In the genomic region with DNA sequence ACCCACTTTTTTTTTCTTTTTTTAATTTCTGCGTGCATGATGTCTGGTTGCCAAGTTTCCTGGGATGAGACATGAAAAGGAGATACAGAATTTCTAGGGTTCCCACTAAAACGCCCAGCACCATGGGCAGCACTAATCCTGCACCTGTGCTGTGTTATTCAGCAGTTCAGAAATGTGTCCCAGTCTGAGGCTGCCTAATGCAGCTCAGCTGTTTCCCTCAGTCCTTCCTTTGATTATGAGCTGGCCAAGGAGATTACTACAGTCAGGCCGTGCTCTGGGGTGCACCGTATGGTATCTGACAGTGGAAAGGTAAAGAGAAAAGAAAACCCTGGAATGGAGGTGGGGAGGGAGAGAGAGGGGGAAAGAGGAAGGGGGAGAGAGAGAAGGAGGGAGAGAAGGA, we compare ENCODE assay signal across 32 mouse cellular contexts.
A peak's percentile ranks its signal among the peaks of the same experiment; 100 is the strongest.
DNase-seq lines count a peak whose midpoint lies in the region; ATAC-seq lines count a peak whose summit lies in the region.
"Had no signal": no experiment of that assay in that cellular context is flagged by ENCODE, and none has a peak within 500 bp of the region (broad histone marks: within the 10 kb centered on the region; RNA-seq: fewer than 3 reads in every experiment).

No protein-coding gene starts in this region.

- 27% methylated on average over 4 of the region's 4 CpGs for whole genome bisulfite sequencing in limb, embryonic 11.5 days
- WGBS in limb, embryonic 10.5 days, result 52% methylated on average over 4 of the region's 4 CpGs
- 38% methylated on average over 4 of the region's 4 CpGs for WGBS in embryonic facial prominence, embryonic 10.5 days
- WGBS in embryonic facial prominence, embryonic 15.5 days, result 19% methylated on average over 4 of the region's 4 CpGs
- 32% methylated on average over 4 of the region's 4 CpGs for WGBS in forebrain, embryonic 15.5 days

- no peaks in the 10 kb centered on the region for H3K9me3 ChIP-seq in limb, embryonic 11.5 days (ENCODE audit: control insufficient read depth, low read length)
- H3K9me3 ChIP-seq in limb, embryonic 10.5 days (replicated peaks), result no peaks in the 10 kb centered on the region
- no peaks in the 10 kb centered on the region for H3K9me3 ChIP-seq in embryonic facial prominence, embryonic 10.5 days
- H3K9me3 ChIP-seq in embryonic facial prominence, embryonic 15.5 days (replicated peaks), result no peaks in the 10 kb centered on the region
- H3K9me3 ChIP-seq in forebrain, embryonic 15.5 days, result no peaks in the 10 kb centered on the region
- H3K9me3 ChIP-seq: forebrain, embryonic 10.5 days; hindbrain, embryonic 10.5 days; hindbrain, embryonic 15.5 days; kidney, embryonic 15.5 days; liver, embryonic 15.5 days; lung, embryonic 15.5 days; midbrain, embryonic 10.5 days; neural tube, embryonic 13.5 days had no signal

- H3K4me3 ChIP-seq in limb, embryonic 11.5 days (ENCODE audit: low read depth, low read length), result no peak overlapping the region
- H3K4me3 ChIP-seq in limb, embryonic 10.5 days, result no peak overlapping the region
- no peak overlapping the region for H3K4me3 ChIP-seq in embryonic facial prominence, embryonic 10.5 days
- no peak overlapping the region for H3K4me3 ChIP-seq in embryonic facial prominence, embryonic 15.5 days (replicated peaks)
- H3K4me3 ChIP-seq in forebrain, embryonic 15.5 days, result no peak overlapping the region
- H3K4me3 ChIP-seq: forebrain, embryonic 10.5 days; hindbrain, embryonic 10.5 days; hindbrain, embryonic 15.5 days; kidney, embryonic 15.5 days; layer of hippocampus, adult 2 months; left cerebral cortex, adult 2 months; liver, embryonic 15.5 days; lung, embryonic 15.5 days; midbrain, embryonic 10.5 days; neural tube, embryonic 13.5 days had no signal

- no peak overlapping the region for H3K27ac ChIP-seq in limb, embryonic 11.5 days (replicated peaks; ENCODE audit: low read depth, low read length)
- no peak overlapping the region for H3K27ac ChIP-seq in limb, embryonic 10.5 days
- H3K27ac ChIP-seq in embryonic facial prominence, embryonic 10.5 days (replicated peaks), result no peak overlapping the region
- H3K27ac ChIP-seq in embryonic facial prominence, embryonic 15.5 days (replicated peaks), result no peak overlapping the region
- no peak overlapping the region for H3K27ac ChIP-seq in forebrain, embryonic 15.5 days (replicated peaks)
- H3K27ac ChIP-seq: forebrain, embryonic 10.5 days; hindbrain, embryonic 10.5 days; hindbrain, embryonic 15.5 days; kidney, embryonic 15.5 days; layer of hippocampus, adult 2 months; left cerebral cortex, adult 2 months; liver, embryonic 15.5 days; lung, embryonic 15.5 days; midbrain, embryonic 10.5 days; neural tube, embryonic 13.5 days had no signal

- intact Hi-C loops in gastrocnemius, postnatal 36 days (cut with DNase I), result no loop called here

- H3K9ac ChIP-seq in limb, embryonic 11.5 days (ENCODE audit: low read length), result no peak overlapping the region
- no peak overlapping the region for H3K9ac ChIP-seq in embryonic facial prominence, embryonic 15.5 days
- no peak overlapping the region for H3K9ac ChIP-seq in forebrain, embryonic 15.5 days (replicated peaks)
- H3K9ac ChIP-seq: hindbrain, embryonic 15.5 days; kidney, embryonic 15.5 days; liver, embryonic 15.5 days; lung, embryonic 15.5 days; neural tube, embryonic 13.5 days had no signal

- no peak overlapping the region for H3K4me2 ChIP-seq in limb, embryonic 11.5 days (ENCODE audit: low read depth, severe bottlenecking)
- H3K4me2 ChIP-seq in embryonic facial prominence, embryonic 15.5 days (replicated peaks), result no peak overlapping the region
- no peak overlapping the region for H3K4me2 ChIP-seq in forebrain, embryonic 15.5 days (replicated peaks)
- H3K4me2 ChIP-seq: hindbrain, embryonic 15.5 days; kidney, embryonic 15.5 days; liver, embryonic 15.5 days; lung, embryonic 15.5 days; neural tube, embryonic 13.5 days had no signal

- ATAC-seq in limb, embryonic 11.5 days (ENCODE audit: insufficient number of reproducible peaks, low FRiP score, low TSS enrichment, low read depth), result peak; percentile 78
- ATAC-seq in embryonic facial prominence, embryonic 15.5 days (ENCODE audit: insufficient number of reproducible peaks, low FRiP score, low TSS enrichment, low read depth), result peak; percentile 77
- ATAC-seq in forebrain, embryonic 15.5 days (replicated peaks), result no peak
- ATAC-seq: forebrain, embryonic 16.5 days; inflammation-experienced regulatory T-cells, adult 6 months; Patski had no signal

- H3K27me3 ChIP-seq in limb, embryonic 11.5 days (ENCODE audit: control insufficient read depth, insufficient read depth, low read length), result no peaks in the 10 kb centered on the region
- 0 out of 2 replicates have a peak, but pooled peaks cover 6% of the 10 kb centered on the region for H3K27me3 ChIP-seq in limb, embryonic 10.5 days (ENCODE audit: low read depth, poor library complexity, severe bottlenecking)
- H3K27me3 ChIP-seq in embryonic facial prominence, embryonic 10.5 days (replicated peaks; ENCODE audit: low read depth, poor library complexity, severe bottlenecking), result no peaks in the 10 kb centered on the region
- no peaks in the 10 kb centered on the region for H3K27me3 ChIP-seq in embryonic facial prominence, embryonic 15.5 days
- H3K27me3 ChIP-seq in forebrain, embryonic 15.5 days, result no peaks in the 10 kb centered on the region
- H3K27me3 ChIP-seq: hindbrain, embryonic 15.5 days; kidney, embryonic 15.5 days; liver, embryonic 15.5 days; lung, embryonic 15.5 days; neural tube, embryonic 13.5 days; Patski had no signal

- H3K4me1 ChIP-seq in limb, embryonic 11.5 days (ENCODE audit: control insufficient read depth, insufficient read depth, low read length), result no peaks in the 10 kb centered on the region
- H3K4me1 ChIP-seq in limb, embryonic 10.5 days, result peaks cover 9% of the 10 kb centered on the region; the same call in 1 of the 2 replicates
- peaks cover 11% of the 10 kb centered on the region for H3K4me1 ChIP-seq in embryonic facial prominence, embryonic 10.5 days
- no peaks in the 10 kb centered on the region for H3K4me1 ChIP-seq in embryonic facial prominence, embryonic 15.5 days
- H3K4me1 ChIP-seq in forebrain, embryonic 15.5 days, result peaks cover 18% of the 10 kb centered on the region; the same call in 1 of the 2 replicates
- H3K4me1 ChIP-seq: hindbrain, embryonic 15.5 days; liver, embryonic 15.5 days had no signal

- H3K36me3 ChIP-seq in limb, embryonic 11.5 days (ENCODE audit: control insufficient read depth, insufficient read depth, low read length), result no peaks in the 10 kb centered on the region
- no peaks in the 10 kb centered on the region for H3K36me3 ChIP-seq in limb, embryonic 10.5 days
- no peaks in the 10 kb centered on the region for H3K36me3 ChIP-seq in embryonic facial prominence, embryonic 10.5 days (replicated peaks)
- H3K36me3 ChIP-seq in embryonic facial prominence, embryonic 15.5 days, result no peaks in the 10 kb centered on the region
- no peaks in the 10 kb centered on the region for H3K36me3 ChIP-seq in forebrain, embryonic 15.5 days
- H3K36me3 ChIP-seq: forebrain, embryonic 10.5 days; hindbrain, embryonic 10.5 days; hindbrain, embryonic 15.5 days; kidney, embryonic 15.5 days; liver, embryonic 15.5 days; lung, embryonic 15.5 days; midbrain, embryonic 10.5 days; neural tube, embryonic 13.5 days had no signal

- DNase-seq in limb, embryonic 11.5 days (ENCODE audit: low spot score), result peak; percentile 28
- no peak for DNase-seq in limb, embryonic 10.5 days (ENCODE audit: low spot score)
- DNase-seq in embryonic facial prominence, embryonic 10.5 days (ENCODE audit: low spot score), result peak; percentile 23
- DNase-seq in mesoderm, embryonic 11.5 days (ENCODE audit: low read depth, low spot score), result peak; percentile 27
- DNase-seq in gastrocnemius, postnatal 36 days, result no peak
- DNase-seq in adrenal gland, postnatal 4 days (ENCODE audit: low spot score in 2 of 2), result no peak
- DNase-seq: adrenal gland, postnatal 10 days; cerebellum, adult 8-10 months; cerebellum, postnatal 36 days; gastrocnemius, postnatal 10 days; heart, postnatal 14 days; kidney, adult 11 months; kidney, postnatal 36 days; lung, postnatal 36 days; right cerebral cortex, postnatal 4 days; thymus, adult 2 months; thymus, postnatal 36 days had no signal

Comparison
In these comparisons a context has a peak if more than half of its experiments do, and no peak if none do; other contexts are left out.
1. DNase-seq: peak in limb, embryonic 11.5 days (single experiment), embryonic facial prominence, embryonic 10.5 days (single experiment) and mesoderm, embryonic 11.5 days (single experiment); none in limb, embryonic 10.5 days (single experiment), gastrocnemius, postnatal 36 days (0 of 2) and adrenal gland, postnatal 4 days (0 of 2).